ENCODE assay signal across 19 mouse cellular contexts in genomic region chr8:95335706-95336105, GRCm38 (mm10). TPM values are rescaled to one million over a fixed set of nuclear protein-coding genes. Genes with fewer than 3 reads are reported as not detected.
"Had no signal": no experiment of that assay in that cellular context is flagged by ENCODE, and none has a peak within 500 bp of the region (broad histone marks: within the 10 kb centered on the region; RNA-seq: fewer than 3 reads in every experiment).

No protein-coding gene starts in this region.

- H3K4me3 ChIP-seq: limb, embryonic 12.5 days; liver, embryonic 12.5 days; lung, embryonic 15.5 days; midbrain, embryonic 10.5 days; midbrain, embryonic 15.5 days; stomach, embryonic 15.5 days had no signal

- H3K27me3 ChIP-seq: limb, embryonic 12.5 days; liver, embryonic 12.5 days; lung, embryonic 15.5 days; midbrain, embryonic 15.5 days; stomach, embryonic 15.5 days had no signal

- DNase-seq: kidney, adult 11 months; kidney, adult 9 months; lung, postnatal 14 days; right cerebral cortex, adult 18-20 months; thymus, adult 2 months; thymus, postnatal 25 days had no signal

- H3K27ac ChIP-seq: kidney, postnatal 0 days; limb, embryonic 12.5 days; liver, embryonic 12.5 days; lung, embryonic 15.5 days; midbrain, embryonic 10.5 days; midbrain, embryonic 15.5 days; stomach, embryonic 15.5 days had no signal

- H3K9me3 ChIP-seq: limb, embryonic 12.5 days; liver, embryonic 12.5 days; lung, embryonic 15.5 days; midbrain, embryonic 10.5 days; midbrain, embryonic 15.5 days; stomach, embryonic 15.5 days had no signal

- ATAC-seq: liver, embryonic 12.5 days; midbrain, embryonic 15.5 days had no signal

- H3K9ac ChIP-seq: limb, embryonic 12.5 days; liver, embryonic 12.5 days; lung, embryonic 15.5 days; midbrain, embryonic 15.5 days; stomach, embryonic 15.5 days had no signal

- H3K4me2 ChIP-seq: limb, embryonic 12.5 days; liver, embryonic 12.5 days; lung, embryonic 15.5 days; midbrain, embryonic 15.5 days; stomach, embryonic 15.5 days had no signal

RNA-seq across cellular contexts. Expression of gene Tepp, which starts 25.3 kb away (rescaled TPM):
- total RNA-seq: layer of hippocampus, postnatal 25 days; left cerebral cortex, adult 8-10 months; left cerebral cortex, postnatal 36 days had no signal
- polyA plus RNA-seq: intestine, embryonic 14.5 days; large intestine, adult 2 months; liver, embryonic 12.5 days; liver, embryonic 16.5 days; midbrain, embryonic 10.5 days had no signal

RNA-seq across cellular contexts. Expression of gene Cngb1, which starts 29.3 kb away (rescaled TPM):
- polyA plus RNA-seq: liver, embryonic 12.5 days; midbrain, embryonic 10.5 days had no signal
